Mouse (Mus musculus): ENCODE results near the gene Pmel. TPM values are rescaled to one million over a fixed set of nuclear protein-coding genes. Genes with fewer than 3 reads are reported as not detected.

Gene Pmel
- polyA plus RNA-seq, 1 experiment from 2014 or later, result 0.55 TPM

- no peak overlapping the region for H3K9ac ChIP-seq (ENCODE audit: low read depth, low read length)
- no peak overlapping the region for H3K4me3 ChIP-seq (ENCODE audit: low read depth, low read length)
- H3K9me3 ChIP-seq (ENCODE audit: control insufficient read depth), result no peaks in the 10 kb centered on the region
- H3K4me1 ChIP-seq (replicated peaks; ENCODE audit: control insufficient read depth, insufficient read depth, low read length), result peaks cover 9% of the 10 kb centered on the region; the same call in 1 of the 2 replicates
- WGBS, result 87% methylated on average over 10 of the region's 10 CpGs
- no peaks in the 10 kb centered on the region for H3K36me3 ChIP-seq (ENCODE audit: control insufficient read depth, insufficient read depth)
- no peak overlapping the region for H3K4me2 ChIP-seq (replicated peaks; ENCODE audit: low read depth)
- TF ChIP-seq CTCF (IDR thresholded peaks at IDR 0.05; ENCODE audit: low read depth), result no peak
- H3K27me3 ChIP-seq (replicated peaks; ENCODE audit: control insufficient read depth, insufficient read depth, low read length), result no peaks in the 10 kb centered on the region
- ATAC-seq, result no peak
- no peak overlapping the region for H3K27ac ChIP-seq (ENCODE audit: low read depth, low read length)
Observed at GRCm38 (mm10) chr10:128745946-128746613, 42.1 kb downstream of the Pmel start.

GRCm38 (mm10) chr10:128746972-128747645 lies 43.1 kb downstream of the Pmel start:
- H3K27me3 ChIP-seq (replicated peaks; ENCODE audit: control insufficient read depth, insufficient read depth, low read length), result no peaks in the 10 kb centered on the region
- no peak for TF ChIP-seq CTCF (IDR thresholded peaks at IDR 0.05; ENCODE audit: low read depth)
- peak overlapping the region; percentile 82 for H3K4me3 ChIP-seq (ENCODE audit: low read depth, low read length)
- H3K4me1 ChIP-seq (replicated peaks; ENCODE audit: control insufficient read depth, insufficient read depth, low read length), result peaks cover 9% of the 10 kb centered on the region; the same call in 1 of the 2 replicates
- H3K4me2 ChIP-seq (replicated peaks; ENCODE audit: low read depth), result peak overlapping the region; percentile 90
- no peaks in the 10 kb centered on the region for H3K9me3 ChIP-seq (ENCODE audit: control insufficient read depth)
- H3K36me3 ChIP-seq (ENCODE audit: control insufficient read depth, insufficient read depth), result no peaks in the 10 kb centered on the region
- ATAC-seq, result no peak
- WGBS, result 36% methylated on average over 9 of the region's 9 CpGs
- peak overlapping the region; percentile 83; the same call in 1 of the 2 replicates for H3K9ac ChIP-seq (ENCODE audit: low read depth, low read length)
- H3K27ac ChIP-seq (ENCODE audit: low read depth, low read length), result peak overlapping the region; percentile 95

- Histone ChIP-seq H3K4me3 (ENCODE audit: low read depth, low read length) (peak within 1 kb of the TSS; percentile 82), H3K36me3 (ENCODE audit: control insufficient read depth, insufficient read depth) (no peaks in the 10 kb centered on the region), H3K27ac (ENCODE audit: low read depth, low read length) (peak within 1 kb of the TSS; percentile 95), H3K27me3 (replicated peaks; ENCODE audit: control insufficient read depth, insufficient read depth, low read length) (no peaks in the 10 kb centered on the region), H3K4me2 (replicated peaks; ENCODE audit: low read depth) (peak within 1 kb of the TSS; percentile 90), H3K9me3 (ENCODE audit: control insufficient read depth) (no peaks in the 10 kb centered on the region), H3K9ac (ENCODE audit: low read depth, low read length) (peak within 1 kb of the TSS; percentile 83), H3K4me1 (replicated peaks; ENCODE audit: control insufficient read depth, insufficient read depth, low read length) (peaks cover 7% of the 10 kb centered on the region; the same call in 1 of the 2 replicates)
- peak; percentile 74 for ATAC-seq
- TF ChIP-seq CTCF (IDR thresholded peaks at IDR 0.05; ENCODE audit: low read depth), result no peak
- 1% methylated on average over 35 of the region's 36 CpGs for WGBS
Observed at GRCm38 (mm10) chr10:128747646-128748251, 43.8 kb downstream of the Pmel start, which contains the start of gene Pym1. Pym1 (plus strand) TSS chr10:128747889.

DNA sequence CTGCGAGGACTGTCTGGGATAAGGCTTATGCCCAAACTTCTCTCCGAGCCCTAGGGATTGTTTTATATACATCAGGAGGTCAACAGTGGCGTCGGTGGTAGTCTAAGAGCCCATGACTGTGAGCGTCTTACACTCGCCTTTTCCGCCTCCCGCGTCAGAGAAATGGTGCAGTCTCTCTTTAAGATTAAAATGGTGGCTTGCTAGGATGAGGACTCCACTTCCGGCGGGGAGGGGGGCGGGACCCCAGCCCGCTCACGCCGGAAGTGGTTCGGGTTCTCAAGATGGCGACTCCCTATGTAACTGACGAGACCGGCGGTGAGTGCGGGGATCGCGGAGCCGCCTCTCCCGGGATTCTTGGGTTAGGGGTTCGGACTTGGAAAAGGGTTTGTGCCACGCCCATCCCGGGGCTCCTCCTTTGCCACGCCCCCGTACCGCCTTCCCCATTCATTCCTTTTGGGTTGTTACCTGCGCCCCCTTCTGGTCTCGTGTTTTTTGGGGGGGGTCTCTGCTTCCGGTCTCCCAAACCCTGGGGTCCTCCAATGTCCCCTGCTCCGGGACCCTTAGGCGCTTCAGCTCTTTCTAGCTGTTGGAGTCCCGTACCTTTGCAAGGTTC lies 44.4 kb downstream of the Pmel start:
- H3K4me3 ChIP-seq (ENCODE audit: low read depth, low read length), result peak overlapping the region; percentile 82
- TF ChIP-seq CTCF (IDR thresholded peaks at IDR 0.05; ENCODE audit: low read depth), result peak; percentile 62
- H3K9ac ChIP-seq (ENCODE audit: low read depth, low read length), result peak overlapping the region; percentile 83
- no peaks in the 10 kb centered on the region for H3K9me3 ChIP-seq (ENCODE audit: control insufficient read depth)
- H3K27ac ChIP-seq (ENCODE audit: low read depth, low read length), result peak overlapping the region; percentile 95
- H3K36me3 ChIP-seq (ENCODE audit: control insufficient read depth, insufficient read depth), result peaks cover 2% of the 10 kb centered on the region; the same call in 1 of the 2 replicates
- no peaks in the 10 kb centered on the region for H3K27me3 ChIP-seq (replicated peaks; ENCODE audit: control insufficient read depth, insufficient read depth, low read length)
- WGBS, result under 1% methylated on average over 37 of the region's 37 CpGs
- 0 out of 2 replicates have a peak, but pooled peaks cover 6% of the 10 kb centered on the region for H3K4me1 ChIP-seq (replicated peaks; ENCODE audit: control insufficient read depth, insufficient read depth, low read length)
- peak overlapping the region; percentile 90 for H3K4me2 ChIP-seq (replicated peaks; ENCODE audit: low read depth)
- ATAC-seq, result peak; percentile 79

Other genes starting within 250 kb of the Pmel start
- 31.1 and 31.6 TPM in 2 replicates for gene Smarcc2, start 244.9 kb upstream of the Pmel start, polyA plus RNA-seq (2015; fragmentation: Nextera tagmentation; extraction: Ambion mirVana)
- gene Myl6, start 210.1 kb upstream of the Pmel start, polyA plus RNA-seq (2015; fragmentation: Nextera tagmentation; extraction: Ambion mirVana), result 2,493 and 2,543 TPM in 2 replicates
- 1.3 and 1.8 TPM in 2 replicates for gene Myl6b, start 205.5 kb upstream of the Pmel start, polyA plus RNA-seq (2015; fragmentation: Nextera tagmentation; extraction: Ambion mirVana)
- gene Esyt1, start 178.3 kb upstream of the Pmel start, polyA plus RNA-seq (2015; fragmentation: Nextera tagmentation; extraction: Ambion mirVana), result 11.7 and 12.5 TPM in 2 replicates
- gene Zc3h10, start 156.4 kb upstream of the Pmel start, polyA plus RNA-seq (2015; fragmentation: Nextera tagmentation; extraction: Ambion mirVana), result 10.0 and 10.4 TPM in 2 replicates
- gene Rpl41, start 154.9 kb upstream of the Pmel start, polyA plus RNA-seq (2015; fragmentation: Nextera tagmentation; extraction: Ambion mirVana), result 2,426 and 2,428 TPM in 2 replicates
- gene Pa2g4, start 138.2 kb upstream of the Pmel start, polyA plus RNA-seq (2015; fragmentation: Nextera tagmentation; extraction: Ambion mirVana), result 65.3 and 66.8 TPM in 2 replicates
- gene Erbb3, start 114.5 kb upstream of the Pmel start, polyA plus RNA-seq (2015; fragmentation: Nextera tagmentation; extraction: Ambion mirVana), result 22.3 and 23.8 TPM in 2 replicates
- 519 and 548 TPM in 2 replicates for gene Rps26, start 77.4 kb upstream of the Pmel start, polyA plus RNA-seq (2015; fragmentation: Nextera tagmentation; extraction: Ambion mirVana)
- 0.95 and 1.7 TPM in 2 replicates for gene Ikzf4, start 58.2 kb upstream of the Pmel start, polyA plus RNA-seq (2015; fragmentation: Nextera tagmentation; extraction: Ambion mirVana)
- 5.1 and 5.4 TPM in 2 replicates for gene Suox, start 30.1 kb upstream of the Pmel start, polyA plus RNA-seq (2015; fragmentation: Nextera tagmentation; extraction: Ambion mirVana)
- 35.9 and 37.8 TPM in 2 replicates for gene Rab5b, start 7.9 kb upstream of the Pmel start, polyA plus RNA-seq (2015; fragmentation: Nextera tagmentation; extraction: Ambion mirVana)
- 23.3 and 24.1 TPM in 2 replicates for gene Cdk2, start 836 bp downstream of the Pmel start, polyA plus RNA-seq (2015; fragmentation: Nextera tagmentation; extraction: Ambion mirVana)
- 7.1 and 8.2 TPM in 2 replicates for gene Dgka, start 40.7 kb downstream of the Pmel start, polyA plus RNA-seq (2015; fragmentation: Nextera tagmentation; extraction: Ambion mirVana)
- gene Pym1, start 43.7 kb downstream of the Pmel start, polyA plus RNA-seq (2015; fragmentation: Nextera tagmentation; extraction: Ambion mirVana), result 22.3 and 22.7 TPM in 2 replicates
- 0.97 and 1.4 TPM in 2 replicates for gene Mmp19, start 86.7 kb downstream of the Pmel start, polyA plus RNA-seq (2015; fragmentation: Nextera tagmentation; extraction: Ambion mirVana)
- 28.2 and 31.8 TPM in 2 replicates for gene Dnajc14, start 99.9 kb downstream of the Pmel start, polyA plus RNA-seq (2015; fragmentation: Nextera tagmentation; extraction: Ambion mirVana)
- gene Tmem198b, start 100.2 kb downstream of the Pmel start, polyA plus RNA-seq (2015; fragmentation: Nextera tagmentation; extraction: Ambion mirVana), result 5.1 and 5.7 TPM in 2 replicates
- gene Sarnp, start 113.1 kb downstream of the Pmel start, polyA plus RNA-seq (2015; fragmentation: Nextera tagmentation; extraction: Ambion mirVana), result 90.3 and 92.1 TPM in 2 replicates
- gene Ormdl2, start 117.5 kb downstream of the Pmel start, polyA plus RNA-seq (2015; fragmentation: Nextera tagmentation; extraction: Ambion mirVana), result 70.2 and 70.4 TPM in 2 replicates
- gene Gdf11, start 187.5 kb downstream of the Pmel start, polyA plus RNA-seq (2015; fragmentation: Nextera tagmentation; extraction: Ambion mirVana), result 0.99 and 1.6 TPM in 2 replicates
- gene Cd63, start 196.8 kb downstream of the Pmel start, polyA plus RNA-seq (2015; fragmentation: Nextera tagmentation; extraction: Ambion mirVana), result 939 and 945 TPM in 2 replicates
- gene Rdh5, start 218.7 kb downstream of the Pmel start, polyA plus RNA-seq (2015; fragmentation: Nextera tagmentation; extraction: Ambion mirVana), result 12.4 and 13.0 TPM in 2 replicates
- 248 and 257 TPM in 2 replicates for gene Bloc1s1, start 219.8 kb downstream of the Pmel start, polyA plus RNA-seq (2015; fragmentation: Nextera tagmentation; extraction: Ambion mirVana)
- gene Itga7, start 229.6 kb downstream of the Pmel start, polyA plus RNA-seq (2015; fragmentation: Nextera tagmentation; extraction: Ambion mirVana), result 3.1 and 3.6 TPM in 2 replicates

Data from intestine, postnatal 0 days (tissue).